Mouse (Mus musculus) kidney, adult 2 months (tissue): ENCODE measurements around the gene Slc38a2.

Source experiments
- CTCF ChIP-seq: fragments of 200-500 bp; conservative IDR thresholded peaks from 2 replicates; pipeline ENCODE4 v1.5.1; 2011; ENCODE audit warnings: low read depth, mild to moderate bottlenecking, control low read depth, low read length, moderate library complexity, mixed read lengths; ENCODE audit not compliant: insufficient read depth, insufficient read length
- POLR2A ChIP-seq: fragments of 200-500 bp; IDR thresholded peaks from one replicate; pipeline ENCODE4 v1.6.1; 2011; ENCODE audit warnings: low read depth, low read length, control low read depth

GRCm38 (mm10) chr15:96740091-96740490, 40.6 kb upstream of the Slc38a2 start:
- TF ChIP-seq CTCF, result no peak
- no peak for TF ChIP-seq POLR2A
